Mouse (Mus musculus) embryo, embryonic 10 days (tissue): ENCODE data around the gene Aox3.

Experiments
- DNase-seq: peaks from one replicate; pipeline ENCODE4 v3.0.0-alpha.2; 2015; ENCODE audit warnings: low spot score

Aox3 gene

DNA sequence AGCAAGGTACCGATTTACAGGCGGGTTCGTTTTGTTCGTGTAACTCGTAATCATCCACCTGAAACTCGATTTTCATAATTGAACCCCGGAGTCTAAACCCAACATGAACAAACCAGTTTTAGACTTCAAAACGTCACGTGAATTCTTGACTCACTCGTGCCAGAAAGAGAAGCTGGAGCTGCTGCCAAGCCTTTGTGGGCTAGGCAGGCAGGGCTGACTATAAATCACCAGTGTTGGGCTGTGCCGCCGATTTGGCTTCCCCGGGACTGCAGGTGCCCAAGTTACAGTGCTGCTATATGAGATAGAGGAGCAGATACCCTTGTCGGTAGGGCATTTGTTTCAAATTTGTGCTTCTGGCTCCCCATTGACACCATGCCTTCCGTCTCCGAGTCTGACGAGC is 97.3 kb downstream of the Aox3 start, which contains the start of gene Aox4:
Aox4 (plus strand) TSS at position 195 of the 400 bp plus-strand sequence.
- no peak for DNase-seq

DNA sequence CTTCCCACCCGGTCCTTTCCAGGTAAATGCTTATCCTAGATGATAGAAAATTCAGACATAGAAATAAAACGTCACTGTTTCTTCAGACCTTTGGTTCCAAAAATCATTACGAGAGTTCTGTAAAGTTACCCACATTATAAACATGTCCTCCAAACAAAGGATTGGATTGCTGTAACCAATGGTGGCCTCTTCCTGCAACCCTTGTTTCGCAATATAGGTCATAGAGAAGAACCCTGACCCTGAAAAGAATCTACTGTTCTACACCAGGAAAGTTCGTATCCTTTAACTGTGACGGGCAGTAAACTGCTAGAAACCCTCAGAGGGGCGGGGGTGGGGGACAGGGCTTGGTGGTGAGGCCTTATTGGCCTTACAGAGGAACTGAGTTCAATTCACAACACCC is 99.9 kb downstream of the Aox3 start:
- no peak for DNase-seq

GRCm38 (mm10) chr1:58213838-58214237 is 100.9 kb downstream of the Aox3 start:
- peak; percentile 14 for DNase-seq

DNA sequence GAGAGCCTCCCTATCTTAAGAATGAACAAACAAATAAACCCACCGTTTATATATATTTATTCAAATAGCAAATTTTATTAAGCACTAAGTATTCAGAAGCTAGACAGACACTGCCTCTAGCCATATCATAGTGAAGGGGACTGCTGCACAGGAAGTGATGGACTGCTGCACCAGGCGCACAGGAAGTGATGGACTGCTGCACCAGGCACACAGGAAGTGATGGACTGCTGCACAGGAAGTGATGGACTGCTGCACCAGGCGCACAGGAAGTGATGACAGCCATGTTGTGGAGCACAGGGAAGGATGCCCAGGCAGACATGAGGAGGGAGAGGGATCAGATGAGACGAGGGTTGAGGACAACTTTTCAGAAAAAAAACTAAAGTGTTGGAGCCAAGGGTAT is 102.4 kb downstream of the Aox3 start:
- DNase-seq: no peak

- no peak for DNase-seq
Observed at GRCm38 (mm10) chr1:58215956-58216532, 103.1 kb downstream of the Aox3 start.

- DNase-seq: no peak
Observed at GRCm38 (mm10) chr1:58221070-58221469, 108.1 kb downstream of the Aox3 start.

DNA sequence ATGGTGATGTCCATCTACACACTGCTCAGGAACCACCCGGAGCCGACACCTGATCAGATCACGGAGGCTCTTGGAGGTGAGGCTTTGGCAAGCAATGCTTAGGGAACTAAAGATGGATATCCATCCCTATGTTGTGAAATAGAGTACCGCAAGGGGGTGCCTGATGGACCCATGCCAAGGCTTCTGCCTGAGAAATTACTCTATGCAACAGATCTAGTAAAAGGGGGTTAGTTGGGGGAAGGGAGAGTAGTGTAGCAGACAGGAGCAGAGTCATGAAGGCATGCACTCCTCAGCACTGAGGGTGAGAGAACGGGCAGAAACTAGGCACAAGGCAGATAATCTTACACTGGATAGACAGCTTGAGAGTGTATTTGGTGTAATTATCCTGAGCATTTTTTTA is 108.9 kb downstream of the Aox3 start:
- no peak for DNase-seq

GRCm38 (mm10) chr1:58228086-58228485 is 115.2 kb downstream of the Aox3 start:
- no peak for DNase-seq

DNA sequence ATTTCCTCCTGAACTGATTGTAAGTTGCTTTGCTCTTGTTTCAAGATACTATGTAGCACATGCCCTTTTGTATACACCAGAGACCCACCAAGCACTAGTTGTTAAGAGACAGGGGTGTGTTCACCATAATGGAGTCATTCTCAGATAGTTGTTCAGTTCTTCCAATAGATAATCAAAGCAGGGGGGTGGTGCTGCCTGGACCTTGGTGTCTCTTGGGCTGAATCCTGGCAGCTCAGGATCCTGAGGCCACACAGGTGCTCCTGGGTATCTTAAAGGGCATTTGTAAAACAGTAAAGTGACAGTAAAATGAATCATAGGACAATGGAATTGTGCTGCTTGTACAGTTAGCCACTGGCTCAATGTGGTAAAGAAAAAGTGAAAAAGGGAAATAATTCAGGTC is 116.0 kb downstream of the Aox3 start:
- DNase-seq: no peak

DNA sequence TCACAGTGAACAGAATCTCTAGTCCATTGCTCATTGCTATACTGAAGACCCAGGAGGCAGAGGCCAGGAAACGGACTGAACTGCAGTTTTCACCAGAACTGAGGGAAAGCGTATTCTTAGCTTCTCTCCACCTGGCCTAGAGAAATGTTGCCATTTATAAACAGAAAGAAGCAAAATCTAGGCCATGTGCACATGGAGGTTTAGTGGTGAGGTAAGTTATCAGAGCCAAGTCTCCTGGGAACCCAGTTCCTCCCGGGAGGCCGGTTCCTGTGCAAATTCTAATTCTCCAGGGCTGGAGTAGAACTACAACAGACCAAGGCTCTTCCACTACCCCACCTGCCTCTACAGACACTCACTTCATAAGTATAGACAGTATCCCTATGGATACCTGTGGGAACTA is 116.8 kb downstream of the Aox3 start:
- no peak for DNase-seq

- DNase-seq: peak; percentile 29
Observed at GRCm38 (mm10) chr1:58230542-58230941, 117.6 kb downstream of the Aox3 start.

DNA sequence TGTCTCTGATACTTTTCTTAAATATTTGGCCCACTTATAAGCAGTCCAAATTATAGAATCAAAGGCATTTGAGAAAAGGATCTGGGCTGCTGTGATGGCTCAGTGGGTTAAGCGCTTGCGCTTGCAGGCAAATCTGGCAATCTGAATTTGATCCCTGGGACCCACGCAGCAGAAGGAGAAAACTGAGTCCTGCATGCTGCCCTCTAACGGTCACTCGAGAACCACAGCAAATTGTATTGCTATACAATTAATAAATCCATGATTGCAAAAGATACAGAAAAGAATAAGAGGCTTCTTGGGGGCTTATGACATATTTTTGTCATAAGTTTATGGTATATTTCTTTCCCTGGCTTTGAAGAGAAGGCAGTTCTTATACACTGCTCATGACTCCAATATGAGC is 122.5 kb downstream of the Aox3 start:
- no peak for DNase-seq

GRCm38 (mm10) chr1:58237527-58238299 is 124.8 kb downstream of the Aox3 start:
- no peak for DNase-seq

GRCm38 (mm10) chr1:58238440-58238839 is 125.5 kb downstream of the Aox3 start:
- DNase-seq: no peak

DNA sequence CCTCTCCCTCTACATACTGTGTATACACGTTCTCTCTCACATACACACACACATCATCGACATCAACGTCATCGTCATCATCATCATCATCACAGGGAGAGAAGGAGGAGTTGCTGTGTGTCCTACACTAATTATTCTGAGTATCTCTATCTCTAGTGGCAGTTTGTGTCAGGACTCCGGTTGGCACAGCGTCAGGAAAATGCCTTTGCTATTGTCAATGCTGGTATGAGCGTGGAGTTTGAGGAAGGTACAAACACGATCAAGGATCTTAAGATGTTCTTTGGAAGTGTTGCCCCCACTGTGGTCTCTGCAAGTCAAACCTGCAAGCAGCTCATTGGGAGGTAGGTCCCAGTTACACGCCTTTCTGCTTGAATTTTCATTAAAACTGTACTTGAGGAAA is 126.0 kb downstream of the Aox3 start:
- DNase-seq: no peak

DNA sequence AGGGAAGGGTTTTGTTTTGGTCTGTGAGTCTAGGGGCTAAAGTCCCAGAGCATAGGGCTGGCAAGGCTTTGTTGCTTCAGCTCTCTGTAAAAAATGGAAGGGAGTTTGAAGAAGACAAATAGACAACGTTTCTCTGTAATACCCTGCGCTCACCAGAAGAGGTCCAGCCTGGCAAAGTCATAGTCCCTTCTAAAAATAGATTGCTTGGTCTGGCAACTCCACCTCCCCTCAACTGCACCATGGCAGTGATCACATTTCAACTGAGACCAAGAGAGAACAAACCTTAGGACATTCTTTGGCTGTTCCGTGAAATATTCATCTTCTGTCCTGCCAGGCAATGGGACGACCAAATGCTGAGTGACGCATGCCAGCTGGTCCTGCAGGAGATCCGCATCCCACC is 127.4 kb downstream of the Aox3 start:
- DNase-seq: no peak

DNA sequence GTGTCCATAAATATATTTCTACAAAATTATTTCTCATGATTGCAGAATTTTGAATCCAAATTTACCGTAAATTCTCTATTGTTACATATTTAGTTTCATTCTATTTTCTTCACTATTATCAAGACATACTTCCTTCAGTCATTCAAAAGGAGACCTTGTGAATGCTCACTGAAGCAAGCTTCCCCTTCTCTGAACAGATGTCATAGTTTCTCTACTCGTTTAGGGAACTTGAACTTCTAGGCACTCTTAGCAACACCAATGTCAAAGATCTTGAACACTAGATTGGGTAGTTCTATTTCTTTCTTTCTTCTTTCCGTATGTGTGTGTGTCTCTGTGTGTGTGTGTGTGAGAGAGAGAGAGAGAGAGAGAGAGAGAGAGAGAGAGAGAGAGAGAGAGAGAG is 131.6 kb downstream of the Aox3 start:
- DNase-seq: no peak

DNA sequence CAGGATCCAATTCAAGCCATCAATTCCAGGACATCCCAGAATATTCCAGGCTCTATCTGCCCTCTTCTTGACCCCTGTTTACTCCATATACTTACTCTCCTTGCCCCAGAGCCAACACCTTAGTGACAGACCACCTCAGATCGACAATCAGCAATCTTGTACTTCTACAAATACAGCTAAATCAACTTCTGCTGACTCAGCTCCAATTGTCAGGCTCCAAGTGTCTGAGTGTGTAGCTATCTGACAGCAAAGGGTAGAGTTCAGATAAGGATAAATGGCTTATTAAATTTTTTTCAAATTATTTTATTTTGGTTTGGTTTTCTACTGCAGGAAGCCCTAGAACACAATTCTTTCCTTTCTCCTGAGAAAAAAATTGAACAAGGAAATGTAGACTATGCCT is 135.6 kb downstream of the Aox3 start:
- no peak for DNase-seq
